Mouse (Mus musculus): ENCODE measurements around the gene Lrp1. TPM values are rescaled to one million over a fixed set of nuclear protein-coding genes. Genes with fewer than 3 reads are reported as not detected.
A peak's percentile ranks its signal among the peaks of the same experiment; 100 is the strongest.

Lrp1 gene
- total and polyA plus RNA-seq, 3 experiments = 0.39 to 0.42 TPM; not detected in 1

DNA sequence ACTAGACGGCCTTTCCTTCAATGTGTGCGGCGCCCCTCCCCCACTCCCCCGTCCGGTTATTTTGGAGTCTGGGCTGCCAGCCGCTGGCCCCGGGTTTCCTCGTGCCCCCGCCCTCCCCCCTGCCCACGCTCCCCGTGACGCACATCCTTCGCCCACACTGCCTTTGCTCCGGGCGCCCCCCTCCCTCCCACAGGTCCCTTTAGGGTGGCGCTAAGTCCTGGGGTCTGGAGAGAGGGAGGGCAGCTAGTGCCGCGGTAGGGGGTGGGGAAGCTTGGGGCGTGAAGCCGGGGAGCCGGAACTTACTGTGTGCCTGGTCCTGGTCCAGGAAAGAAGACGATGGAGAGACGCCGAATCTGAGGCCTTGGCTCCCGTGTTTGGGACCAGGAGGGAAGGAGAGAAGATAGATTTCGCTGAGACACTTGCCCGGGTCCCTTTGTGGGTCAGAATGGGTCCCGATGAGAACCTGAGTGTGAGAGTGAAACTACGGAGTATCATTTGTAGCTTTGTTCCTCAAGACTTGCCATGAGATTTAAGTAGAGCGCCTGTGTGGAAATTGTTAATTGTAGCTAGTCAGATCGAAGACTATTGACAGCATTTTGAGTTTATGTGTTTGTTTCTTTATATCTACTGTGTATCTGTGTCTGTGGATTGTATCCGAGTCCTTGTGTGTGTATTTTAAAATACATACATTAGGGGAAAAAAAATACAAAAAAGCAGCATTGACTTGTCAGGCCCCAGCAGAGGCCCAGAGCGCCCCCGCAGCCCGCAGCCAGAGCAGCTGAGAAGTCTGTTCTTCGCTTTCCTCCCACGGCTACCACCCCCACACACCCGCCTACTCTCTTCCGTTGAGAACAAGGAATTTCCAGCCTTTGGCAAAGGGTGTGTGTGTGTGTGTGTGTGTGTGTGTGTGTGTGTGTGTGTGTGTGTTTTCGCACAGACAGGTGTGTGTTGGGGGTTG is 47.4 kb upstream of the Lrp1 start, which contains the start of gene Nab2 (continued):
- TF ChIP-seq E2F4 (IDR thresholded peaks at IDR 0.05; ENCODE audit: borderline replicate concordance, low read depth, low read length) = no peak
- peak; percentile 68 for TF ChIP-seq ETS1 (IDR thresholded peaks at IDR 0.05; ENCODE audit: low read depth, low read length)
- TF ChIP-seq POLR2AphosphoS5 (IDR thresholded peaks at IDR 0.05; ENCODE audit: borderline replicate concordance, low read depth, low read length) = no peak
- no peak for TF ChIP-seq ELF1 (IDR thresholded peaks at IDR 0.05; ENCODE audit: low read depth, low read length)
- TF ChIP-seq SIN3A (IDR thresholded peaks at IDR 0.05; ENCODE audit: low read length) = peak; percentile 78

DNA sequence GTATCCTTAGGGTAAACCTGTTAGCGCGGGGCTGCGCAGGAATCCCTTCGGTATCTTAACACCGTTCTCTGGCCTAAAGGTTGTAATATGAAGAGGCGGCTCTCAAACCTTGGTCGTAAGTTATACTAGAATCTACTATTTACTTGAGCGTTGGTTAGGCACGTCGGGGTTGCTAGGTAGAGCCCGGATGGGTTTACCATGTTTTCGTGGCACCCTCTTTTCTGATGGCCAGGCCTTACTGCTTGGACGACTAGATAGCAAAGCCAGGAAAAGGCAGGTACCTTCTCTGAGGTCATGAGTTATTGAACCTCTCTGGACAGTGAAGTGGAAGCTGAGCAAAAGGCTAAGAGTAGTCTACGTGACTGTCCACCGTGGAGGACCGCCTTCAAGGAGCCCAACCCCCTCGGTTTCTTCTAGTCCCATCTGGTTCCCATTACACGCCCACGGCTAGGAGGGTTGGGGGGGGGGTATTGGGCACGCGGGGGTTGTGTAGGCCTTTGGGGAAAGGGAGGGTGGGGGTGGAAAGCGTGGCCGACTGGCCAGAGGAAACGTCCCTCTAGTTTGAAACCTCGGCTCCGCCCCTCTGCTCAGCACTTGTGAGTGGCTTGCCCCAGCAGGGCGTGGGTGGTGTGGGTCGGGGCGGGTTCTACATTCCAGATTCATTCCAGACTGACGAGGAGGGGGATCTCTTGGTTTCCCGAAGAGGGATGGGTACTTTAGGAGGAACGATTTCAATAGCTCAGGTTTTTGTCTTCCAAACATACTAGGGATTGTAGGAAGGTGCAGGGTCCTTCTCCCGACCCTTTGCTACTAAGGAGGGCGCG is 46.5 kb upstream of the Lrp1 start:
- peak overlapping the region; percentile 91 for H3K9ac ChIP-seq (ENCODE audit: control insufficient read depth, low read depth, low read length, poor library complexity, severe bottlenecking)
- peak; percentile 64 for TF ChIP-seq SIN3A (IDR thresholded peaks at IDR 0.05; ENCODE audit: low read length)
- peak; percentile 37 for TF ChIP-seq MAX (IDR thresholded peaks at IDR 0.05; ENCODE audit: low read length)
- TF ChIP-seq ZMIZ1 (IDR thresholded peaks at IDR 0.05; ENCODE audit: low read depth, low read length) = no peak
- TF ChIP-seq MEF2A (IDR thresholded peaks at IDR 0.05; ENCODE audit: extremely low read depth, insufficient replicate concordance, low read depth, low read length, poor library complexity, severe bottlenecking) = no peak
- TF ChIP-seq ZC3H11A (IDR thresholded peaks at IDR 0.05; ENCODE audit: low read depth, low read length) = no peak
- no peak; the same call in 1 of the 2 replicates for TF ChIP-seq ETS1 (IDR thresholded peaks at IDR 0.05; ENCODE audit: low read depth, low read length)
- peak; percentile 34 to 50; a peak in 2 of 4 replicates for TF ChIP-seq EP300 (IDR thresholded peaks at IDR 0.05; ENCODE audit: low read depth in 1 of 2, low read length in 2 of 2)
- TF ChIP-seq POLR2AphosphoS5 (IDR thresholded peaks at IDR 0.05; ENCODE audit: borderline replicate concordance, low read depth, low read length) = no peak
- TF ChIP-seq UBTF (IDR thresholded peaks at IDR 0.05; ENCODE audit: borderline replicate concordance, insufficient read depth, low read depth, low read length) = no peak
- no peak for TF ChIP-seq ZKSCAN1 (IDR thresholded peaks at IDR 0.05; ENCODE audit: low read depth, low read length)
- TF ChIP-seq JUND (IDR thresholded peaks at IDR 0.05; ENCODE audit: low read depth, low read length) = no peak
- no peak; the same call in none of the 2 replicates for TF ChIP-seq MXI1 (IDR thresholded peaks at IDR 0.05; ENCODE audit: low read depth, low read length)
- TF ChIP-seq MYB (IDR thresholded peaks at IDR 0.05; ENCODE audit: low read depth, low read length) = no peak
- TF ChIP-seq MAZ (IDR thresholded peaks at IDR 0.05; ENCODE audit: low read depth, low read length) = peak; percentile 45
- TF ChIP-seq KAT2A (conservative IDR thresholded peaks at IDR 0.05; ENCODE audit: low read depth, low read length) = no peak
- TF ChIP-seq CHD1 (IDR thresholded peaks at IDR 0.05; ENCODE audit: low read depth, low read length) = 0 out of 2 replicates have a peak, but pooled peaks have one; percentile 65
- TF ChIP-seq GATA1 (IDR thresholded peaks at IDR 0.05; ENCODE audit: low read depth, low read length) = no peak
- TF ChIP-seq MYC (IDR thresholded peaks at IDR 0.05; ENCODE audit: low read depth, low read length) = 0 out of 2 replicates have a peak, but pooled peaks have one; percentile 44
- TF ChIP-seq ELF1 (IDR thresholded peaks at IDR 0.05; ENCODE audit: low read depth, low read length) = no peak
- TF ChIP-seq POLR2AphosphoS2 (IDR thresholded peaks at IDR 0.05; ENCODE audit: low read length) = no peak; the same call in 1 of the 2 replicates
- no peak for TF ChIP-seq ZNF384 (IDR thresholded peaks at IDR 0.05; ENCODE audit: low read depth, low read length)
- 0 out of 2 replicates have a peak, but pooled peaks have one; percentile 9 for TF ChIP-seq HCFC1 (IDR thresholded peaks at IDR 0.05; ENCODE audit: low read depth, low read length)
- peak; percentile 37 to 39; a peak in 1 of 4 replicates for TF ChIP-seq POLR2A (IDR thresholded peaks at IDR 0.05; ENCODE audit: control insufficient read depth in 1 of 2, insufficient read depth in 1 of 2, low read depth in 1 of 2, low read length in 2 of 2, poor library complexity in 1 of 2)
- TF ChIP-seq TAL1 (IDR thresholded peaks at IDR 0.05; ENCODE audit: low read length) = no peak
- no peak for TF ChIP-seq SMC3 (IDR thresholded peaks at IDR 0.05; ENCODE audit: low read depth, low read length)
- TF ChIP-seq CHD2 (IDR thresholded peaks at IDR 0.05; ENCODE audit: low read length) = no peak
- no peak for TF ChIP-seq CTCF (IDR thresholded peaks at IDR 0.05 in 2 of 3, conservative IDR thresholded peaks at IDR 0.05 in 1 of 3; ENCODE audit: control insufficient read depth in 1 of 3, insufficient read depth in 1 of 3, low read depth in 2 of 3, low read length in 3 of 3, poor library complexity in 1 of 3, severe bottlenecking in 1 of 3)
- TF ChIP-seq NELFE (IDR thresholded peaks at IDR 0.05; ENCODE audit: low read depth, low read length) = peak; percentile 48
- no peak for TF ChIP-seq USF1 (IDR thresholded peaks at IDR 0.05; ENCODE audit: low read depth, low read length)

More for the DNA sequence above, 46.5 kb upstream of the Lrp1 start:
- Histone ChIP-seq H3K36me3 (ENCODE audit: control insufficient read depth in 1 of 2, insufficient read depth in 2 of 2, low read length in 2 of 2) (peaks cover 0 to 36% of the 10 kb centered on the region in 2 experiments; a peak in 2 of 4 replicates), H3K27ac (ENCODE audit: control insufficient read depth, low read depth, low read length) (peak overlapping the region; percentile 98), H3K4me3 (ENCODE audit: control insufficient read depth in 1 of 2, insufficient read depth in 1 of 2, low read depth in 2 of 2, low read length in 2 of 2) (peak overlapping the region; percentile 72 to 94), H3K27me3 (ENCODE audit: control insufficient read depth in 1 of 2, insufficient read depth in 2 of 2, low read length in 2 of 2) (no peaks in the 10 kb centered on the region), H3K9me3 (replicated peaks; ENCODE audit: insufficient read depth, low read length) (no peaks in the 10 kb centered on the region), H3K79me2 (ENCODE audit: control insufficient read depth, insufficient read depth, low read length, poor library complexity) (peaks cover 22% of the 10 kb centered on the region), H3K4me1 (ENCODE audit: control insufficient read depth in 1 of 2, insufficient read depth in 2 of 2, low read length in 2 of 2) (peaks cover 6 to 47% of the 10 kb centered on the region in 2 experiments)
- peak; percentile 90 for DNase-seq (ENCODE audit: low read depth, low spot score)

All from MEL (cell line).